Mouse (Mus musculus) limb, embryonic 14.5 days (tissue): ENCODE measurements around the gene Spock1. TPM values are rescaled to one million over a fixed set of nuclear protein-coding genes. Genes with fewer than 3 reads are reported as not detected.

Source experiments
- ATAC-seq: fragments of 200-750 bp; cut with Nextera tagmentation; 2 replicates; pipeline ENCODE4 v1.8.0; 2017; ENCODE audit warnings: low read depth, moderate number of reproducible peaks, moderate TSS enrichment; ENCODE audit not compliant: low FRiP score
- DNase-seq: peaks from one replicate; pipeline ENCODE4 v3.0.0-alpha.2; 2015; ENCODE audit warnings: low spot score
- H3K27ac ChIP-seq: fragments of 300-500 bp; sonication (generic); replicated peaks from 2 replicates; pipeline ENCODE4 v1.5.1; 2014; ENCODE audit warnings: low read depth, mild to moderate bottlenecking, low read length, moderate library complexity, mixed read lengths
- H3K27me3 ChIP-seq: fragments of 300-500 bp; sonication (generic); 2 replicates; pipeline ENCODE4 v1.6.1; 2014; ENCODE audit warnings: low read length, mixed read lengths; ENCODE audit not compliant: control insufficient read depth, insufficient read depth
- H3K36me3 ChIP-seq: fragments of 300-500 bp; sonication (generic); 2 replicates; pipeline ENCODE4 v1.6.1; 2014; ENCODE audit warnings: mild to moderate bottlenecking, low read length, moderate library complexity, mixed read lengths; ENCODE audit not compliant: control insufficient read depth, insufficient read depth
- H3K4me1 ChIP-seq: fragments of 300-500 bp; sonication (generic); 2 replicates; pipeline ENCODE4 v1.6.1; 2014; ENCODE audit warnings: antibody characterized with exemption, low read length, mixed read lengths; ENCODE audit not compliant: control insufficient read depth, insufficient read depth
- H3K4me2 ChIP-seq: fragments of 300-500 bp; sonication (generic); replicated peaks from 2 replicates; pipeline ENCODE4 v1.6.1; 2014; ENCODE audit warnings: low read depth, mild to moderate bottlenecking, low read length, moderate library complexity; ENCODE audit not compliant: severe bottlenecking
- H3K4me3 ChIP-seq: fragments of 300-500 bp; sonication (generic); replicated peaks from 2 replicates; pipeline ENCODE4 v1.5.1; 2014; ENCODE audit warnings: low read length
- H3K9ac ChIP-seq: fragments of 300-500 bp; sonication (generic); 2 replicates; pipeline ENCODE4 v1.6.1; 2014; ENCODE audit warnings: mild to moderate bottlenecking, low read depth, low read length, moderate library complexity; ENCODE audit not compliant: severe bottlenecking
- H3K9me3 ChIP-seq: fragments of 300-500 bp; sonication (generic); 2 replicates; pipeline ENCODE4 v1.6.1; 2016; ENCODE audit warnings: low read length; ENCODE audit not compliant: control insufficient read depth
- POLR2A ChIP-seq: fragments of 200-500 bp; IDR thresholded peaks from 2 replicates; pipeline ENCODE4 v1.8.0; 2012; ENCODE audit warnings: inconsistent platforms, mild to moderate bottlenecking, moderate library complexity, borderline replicate concordance; ENCODE audit not compliant: insufficient read depth, insufficient read length; ENCODE audit errors: extremely low read depth
- WGBS: fragments of 180-500 bp; shearing (Covaris S2); extraction: QIAGEN DNeasy Blood & Tissue Kit; methylation state at CpG from one replicate; pipeline ENCODE4 v1.1.7; 2014; 5-methylcytosine and 5-hydroxymethylcytosine counted together
- polyA plus RNA-seq, 2 experiments: library from polyadenylated mRNA; depleted of rRNA in 1 of 2; stranded (reverse) in 1 of 2; unstranded in 1 of 2; fragments of >200 nt; fragmentation: Nextera tagmentation in 1 of 2; extraction: Ambion mirVana in 1 of 2; gene quantifications; 2 replicates each; pipeline versions ENCODE4 v1.2.1 to v1.2.3; 2012 to 2014

Spock1 gene
- polyA plus RNA-seq (2012; rRNA removed): 1.6 and 2.0 TPM in 2 replicates
- 2.1 and 2.6 TPM in 2 replicates for polyA plus RNA-seq (2014; fragmentation: Nextera tagmentation; extraction: Ambion mirVana)

GRCm38 (mm10) chr13:57908266-57908582 is at the start of gene Spock1:
TSS of gene Spock1 (minus strand) at chr13:57908332.
- Histone ChIP-seq H3K36me3 (no peaks in the 10 kb centered on the region), H3K27me3 (peaks cover 18% of the 10 kb centered on the region), H3K9me3 (no peaks in the 10 kb centered on the region), H3K4me2 (peak within 1 kb of the TSS; percentile 65), H3K4me1 (peaks cover 15% of the 10 kb centered on the region), H3K4me3 (peak within 1 kb of the TSS; percentile 38), H3K9ac (no peak within 1 kb of the TSS), H3K27ac (no peak within 1 kb of the TSS)
- ATAC-seq (peak; percentile 62; the same call in 1 of the 2 replicates), DNase-seq (peak; percentile 80)
- 3% methylated on average over 21 of the region's 32 CpGs for WGBS
- TF ChIP-seq POLR2A: no peak

DNA sequence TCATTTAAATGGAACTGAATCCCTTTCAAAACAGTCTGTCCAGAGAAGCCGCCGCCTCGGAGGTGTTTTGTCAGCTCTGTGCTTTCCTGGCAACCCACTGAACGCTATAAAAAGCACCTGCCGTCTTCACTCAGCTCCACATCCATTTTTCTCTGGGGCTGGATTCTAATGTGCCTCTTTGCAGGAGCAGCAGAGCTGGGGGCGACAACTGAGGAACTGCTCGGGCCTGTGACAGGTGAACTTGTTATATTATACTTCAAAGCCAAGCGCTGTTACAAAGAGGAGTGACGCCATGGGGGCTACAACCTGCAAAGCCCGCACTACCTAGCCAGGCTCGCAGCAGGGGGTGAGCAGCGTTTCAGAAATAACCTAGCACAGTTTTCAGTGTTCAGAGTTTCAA is 42.0 kb upstream of the Spock1 start:
- TF ChIP-seq POLR2A: no peak
- H3K36me3 ChIP-seq: no peaks in the 10 kb centered on the region
- DNase-seq: no peak
- no peak overlapping the region for H3K4me2 ChIP-seq
- 57% methylated on average over 12 of the region's 12 CpGs for WGBS
- no peak overlapping the region for H3K27ac ChIP-seq
- no peak overlapping the region for H3K4me3 ChIP-seq
- H3K9me3 ChIP-seq: no peaks in the 10 kb centered on the region
- no peak overlapping the region for H3K9ac ChIP-seq
- ATAC-seq: no peak
- H3K4me1 ChIP-seq: peaks cover 6% of the 10 kb centered on the region
- H3K27me3 ChIP-seq: no peaks in the 10 kb centered on the region

GRCm38 (mm10) chr13:57949513-57949912 is 41.4 kb upstream of the Spock1 start:
- Histone ChIP-seq H3K4me3 (no peak overlapping the region), H3K9ac (no peak overlapping the region), H3K4me1 (peaks cover 9% of the 10 kb centered on the region), H3K9me3 (no peaks in the 10 kb centered on the region), H3K36me3 (no peaks in the 10 kb centered on the region), H3K4me2 (no peak overlapping the region), H3K27me3 (no peaks in the 10 kb centered on the region), H3K27ac (no peak overlapping the region)
- DNase-seq: no peak
- no peak for TF ChIP-seq POLR2A
- 85% methylated on average over 4 of the region's 4 CpGs for WGBS
- ATAC-seq: no peak

GRCm38 (mm10) chr13:57945197-57945596 is 37.1 kb upstream of the Spock1 start:
- H3K27me3 ChIP-seq: no peaks in the 10 kb centered on the region
- H3K4me1 ChIP-seq: peaks cover 9% of the 10 kb centered on the region
- H3K27ac ChIP-seq: no peak overlapping the region
- ATAC-seq (no peak), DNase-seq (no peak)
- no peak overlapping the region for H3K4me3 ChIP-seq
- 28% methylated on average over 11 of the region's 11 CpGs for WGBS
- H3K4me2 ChIP-seq: peak overlapping the region; percentile 8; the same call in 1 of the 2 replicates
- H3K9ac ChIP-seq: no peak overlapping the region
- H3K36me3 ChIP-seq: no peaks in the 10 kb centered on the region
- H3K9me3 ChIP-seq: no peaks in the 10 kb centered on the region
- no peak for TF ChIP-seq POLR2A

DNA sequence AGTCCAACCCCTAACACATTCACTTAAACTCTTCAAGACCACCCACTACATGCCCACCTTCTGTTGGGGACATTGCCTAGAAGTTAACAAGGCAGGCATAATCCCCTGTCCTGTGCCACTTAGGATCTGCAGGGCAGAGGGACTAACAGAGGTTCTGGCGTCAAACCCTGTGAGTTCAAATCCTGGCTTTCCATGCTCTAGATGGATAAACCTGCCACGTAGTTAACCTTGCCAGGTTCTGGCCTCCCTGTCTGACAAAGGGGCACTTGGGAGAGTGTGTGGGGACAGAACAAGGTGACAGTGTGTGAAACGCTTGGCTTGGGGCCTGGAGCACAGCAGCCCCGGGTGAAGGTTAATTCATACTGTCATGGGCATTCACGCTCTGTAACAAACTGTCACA is 36.3 kb upstream of the Spock1 start:
- Histone ChIP-seq H3K4me1 (peaks cover 9% of the 10 kb centered on the region), H3K27me3 (no peaks in the 10 kb centered on the region), H3K36me3 (no peaks in the 10 kb centered on the region), H3K9me3 (no peaks in the 10 kb centered on the region), H3K9ac (no peak overlapping the region), H3K4me3 (no peak overlapping the region), H3K4me2 (no peak overlapping the region), H3K27ac (no peak overlapping the region)
- WGBS: 77% methylated on average over 5 of the region's 5 CpGs
- DNase-seq (no peak), ATAC-seq (no peak)
- no peak for TF ChIP-seq POLR2A

DNA sequence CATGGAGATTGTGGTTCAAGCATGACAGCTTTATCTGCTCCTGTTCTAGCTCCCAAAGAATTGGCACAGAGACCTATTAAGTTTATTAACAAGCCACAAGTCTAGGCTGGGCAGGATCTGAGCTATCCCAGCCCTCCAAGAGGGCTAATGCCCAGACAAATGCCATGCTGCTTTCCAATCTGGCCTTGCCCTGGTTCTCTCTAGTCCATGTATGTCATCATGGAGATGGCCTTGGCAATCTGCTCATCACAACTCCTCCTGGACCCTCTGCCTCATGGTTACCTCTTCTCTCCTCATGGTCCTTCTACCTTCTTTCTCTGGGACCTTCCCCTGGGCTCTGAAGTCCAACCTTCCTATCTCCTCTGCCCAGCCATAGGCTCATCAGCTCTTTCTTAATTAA is 35.8 kb upstream of the Spock1 start:
- H3K4me1 ChIP-seq: peaks cover 9% of the 10 kb centered on the region
- DNase-seq (no peak), ATAC-seq (no peak)
- H3K9me3 ChIP-seq: no peaks in the 10 kb centered on the region
- no peak overlapping the region for H3K27ac ChIP-seq
- TF ChIP-seq POLR2A: no peak
- H3K27me3 ChIP-seq: no peaks in the 10 kb centered on the region
- H3K4me2 ChIP-seq: no peak overlapping the region
- no peak overlapping the region for H3K9ac ChIP-seq
- no peak overlapping the region for H3K4me3 ChIP-seq
- no peaks in the 10 kb centered on the region for H3K36me3 ChIP-seq
